Mouse (Mus musculus): ENCODE measurements around the gene Enox1. TPM values are rescaled to one million over a fixed set of nuclear protein-coding genes. Genes with fewer than 3 reads are reported as not detected.

The Enox1 gene
- polyA plus RNA-seq, 1 experiment from 2014 or later, result 40.3 TPM

GRCm38 (mm10) chr14:77280454-77280853, 123.9 kb downstream of the Enox1 start:
- 91% methylated on average over 2 of the region's 2 CpGs for WGBS
- no peak overlapping the region for H3K9ac ChIP-seq
- no peak for ATAC-seq
- no peaks in the 10 kb centered on the region for H3K9me3 ChIP-seq (replicated peaks)
- H3K27ac ChIP-seq, result no peak overlapping the region
- H3K4me3 ChIP-seq, result no peak overlapping the region
- no peaks in the 10 kb centered on the region for H3K27me3 ChIP-seq
- peaks cover 3% of the 10 kb centered on the region; the same call in 1 of the 2 replicates for H3K4me1 ChIP-seq
- H3K4me2 ChIP-seq, result no peak overlapping the region
- no peaks in the 10 kb centered on the region for H3K36me3 ChIP-seq (ENCODE audit: poor library complexity, severe bottlenecking)

- Histone ChIP-seq H3K4me1 (peaks cover 4% of the 10 kb centered on the region), H3K9ac (no peak overlapping the region), H3K27ac (no peak overlapping the region), H3K4me2 (no peak overlapping the region), H3K4me3 (no peak overlapping the region), H3K9me3 (replicated peaks) (no peaks in the 10 kb centered on the region), H3K36me3 (ENCODE audit: poor library complexity, severe bottlenecking) (no peaks in the 10 kb centered on the region), H3K27me3 (no peaks in the 10 kb centered on the region)
- WGBS, result 84% methylated on average over 7 of the region's 7 CpGs
- ATAC-seq, result no peak
Measured at GRCm38 (mm10) chr14:77280893-77281292, 124.3 kb downstream of the Enox1 start.

GRCm38 (mm10) chr14:77283939-77284338, 127.4 kb downstream of the Enox1 start:
- Histone ChIP-seq H3K9ac (no peak overlapping the region), H3K27ac (no peak overlapping the region), H3K4me1 (peaks cover 6% of the 10 kb centered on the region), H3K36me3 (ENCODE audit: poor library complexity, severe bottlenecking) (no peaks in the 10 kb centered on the region), H3K4me3 (no peak overlapping the region), H3K27me3 (no peaks in the 10 kb centered on the region), H3K9me3 (replicated peaks) (no peaks in the 10 kb centered on the region), H3K4me2 (no peak overlapping the region)
- 65% methylated on average over 4 of the region's 4 CpGs for WGBS
- ATAC-seq, result no peak

- H3K27ac ChIP-seq, result no peak overlapping the region
- ATAC-seq, result peak; percentile 67; the same call in 1 of the 2 replicates
- 38% methylated on average over 3 of the region's 3 CpGs for WGBS
Measured at GRCm38 (mm10) chr14:77285453-77285852, 128.9 kb downstream of the Enox1 start.

GRCm38 (mm10) chr14:77291756-77292155, 135.2 kb downstream of the Enox1 start:
- 89% methylated on average over 5 of the region's 5 CpGs for WGBS
- no peak for ATAC-seq
- Histone ChIP-seq H3K4me2 (no peak overlapping the region), H3K9me3 (replicated peaks) (no peaks in the 10 kb centered on the region), H3K4me3 (no peak overlapping the region), H3K27me3 (no peaks in the 10 kb centered on the region), H3K36me3 (ENCODE audit: poor library complexity, severe bottlenecking) (no peaks in the 10 kb centered on the region), H3K9ac (no peak overlapping the region), H3K4me1 (no peaks in the 10 kb centered on the region), H3K27ac (no peak overlapping the region)

More at GRCm38 (mm10) chr14:77285453-77285852, 128.9 kb downstream of the Enox1 start:
- peaks cover 6% of the 10 kb centered on the region; the same call in 1 of the 2 replicates for H3K4me1 ChIP-seq
- no peak overlapping the region for H3K9ac ChIP-seq
- H3K4me3 ChIP-seq, result no peak overlapping the region
- H3K27me3 ChIP-seq, result no peaks in the 10 kb centered on the region
- H3K36me3 ChIP-seq (ENCODE audit: poor library complexity, severe bottlenecking), result no peaks in the 10 kb centered on the region
- no peak overlapping the region for H3K4me2 ChIP-seq
- H3K9me3 ChIP-seq (replicated peaks), result no peaks in the 10 kb centered on the region

GRCm38 (mm10) chr14:77297039-77297438, 140.5 kb downstream of the Enox1 start:
- Histone ChIP-seq H3K27ac (no peak overlapping the region), H3K4me2 (no peak overlapping the region), H3K9me3 (replicated peaks) (no peaks in the 10 kb centered on the region), H3K36me3 (ENCODE audit: poor library complexity, severe bottlenecking) (no peaks in the 10 kb centered on the region), H3K9ac (no peak overlapping the region), H3K27me3 (no peaks in the 10 kb centered on the region), H3K4me3 (no peak overlapping the region), H3K4me1 (no peaks in the 10 kb centered on the region)
- no peak for ATAC-seq
- WGBS, result 54% methylated on average over 4 of the region's 4 CpGs

- Histone ChIP-seq H3K27me3 (no peaks in the 10 kb centered on the region), H3K27ac (no peak overlapping the region), H3K9me3 (replicated peaks) (no peaks in the 10 kb centered on the region), H3K36me3 (ENCODE audit: poor library complexity, severe bottlenecking) (no peaks in the 10 kb centered on the region), H3K4me1 (no peaks in the 10 kb centered on the region), H3K4me3 (no peak overlapping the region), H3K9ac (no peak overlapping the region), H3K4me2 (no peak overlapping the region)
- WGBS, result 95% methylated on average over 3 of the region's 3 CpGs
- no peak for ATAC-seq
Measured at GRCm38 (mm10) chr14:77298327-77298726, 141.8 kb downstream of the Enox1 start.

- H3K4me3 ChIP-seq, result no peak overlapping the region
- no peak overlapping the region for H3K4me2 ChIP-seq
- peaks cover 12% of the 10 kb centered on the region for H3K4me1 ChIP-seq
- no peaks in the 10 kb centered on the region for H3K27me3 ChIP-seq
- no peaks in the 10 kb centered on the region for H3K36me3 ChIP-seq (ENCODE audit: poor library complexity, severe bottlenecking)
- no peak overlapping the region for H3K9ac ChIP-seq
- ATAC-seq, result no peak
- H3K27ac ChIP-seq, result no peak overlapping the region
- no peaks in the 10 kb centered on the region for H3K9me3 ChIP-seq (replicated peaks)
- WGBS, result 65% methylated on average over 3 of the region's 3 CpGs
Measured at GRCm38 (mm10) chr14:77309571-77309970, 153.0 kb downstream of the Enox1 start.

GRCm38 (mm10) chr14:77311456-77311855, 154.9 kb downstream of the Enox1 start:
- WGBS, result 83% methylated on average over 6 of the region's 6 CpGs
- H3K36me3 ChIP-seq (ENCODE audit: poor library complexity, severe bottlenecking), result no peaks in the 10 kb centered on the region
- H3K4me3 ChIP-seq, result no peak overlapping the region
- ATAC-seq, result no peak
- H3K27me3 ChIP-seq, result no peaks in the 10 kb centered on the region
- H3K27ac ChIP-seq, result no peak overlapping the region
- H3K4me1 ChIP-seq, result peaks cover 12% of the 10 kb centered on the region
- no peaks in the 10 kb centered on the region for H3K9me3 ChIP-seq (replicated peaks)
- H3K9ac ChIP-seq, result no peak overlapping the region
- no peak overlapping the region for H3K4me2 ChIP-seq

- Histone ChIP-seq H3K4me3 (no peak overlapping the region), H3K27me3 (no peaks in the 10 kb centered on the region), H3K4me1 (no peaks in the 10 kb centered on the region), H3K9me3 (replicated peaks) (no peaks in the 10 kb centered on the region), H3K9ac (no peak overlapping the region), H3K36me3 (ENCODE audit: poor library complexity, severe bottlenecking) (no peaks in the 10 kb centered on the region), H3K4me2 (no peak overlapping the region), H3K27ac (no peak overlapping the region)
- WGBS, result 94% methylated on average over 7 of the region's 7 CpGs
- no peak for ATAC-seq
Measured at GRCm38 (mm10) chr14:77319396-77319795, 162.8 kb downstream of the Enox1 start.

GRCm38 (mm10) chr14:77324348-77324747, 167.8 kb downstream of the Enox1 start:
- Histone ChIP-seq H3K4me2 (no peak overlapping the region), H3K4me3 (no peak overlapping the region), H3K27ac (no peak overlapping the region), H3K36me3 (ENCODE audit: poor library complexity, severe bottlenecking) (no peaks in the 10 kb centered on the region), H3K27me3 (no peaks in the 10 kb centered on the region), H3K9me3 (replicated peaks) (no peaks in the 10 kb centered on the region), H3K4me1 (no peaks in the 10 kb centered on the region), H3K9ac (no peak overlapping the region)
- WGBS, result 92% methylated on average over 2 of the region's 2 CpGs
- no peak for ATAC-seq

GRCm38 (mm10) chr14:77327693-77328092, 171.1 kb downstream of the Enox1 start:
- Histone ChIP-seq H3K9me3 (replicated peaks) (no peaks in the 10 kb centered on the region), H3K27me3 (no peaks in the 10 kb centered on the region), H3K4me1 (no peaks in the 10 kb centered on the region), H3K4me2 (no peak overlapping the region), H3K9ac (no peak overlapping the region), H3K27ac (no peak overlapping the region), H3K4me3 (no peak overlapping the region), H3K36me3 (ENCODE audit: poor library complexity, severe bottlenecking) (no peaks in the 10 kb centered on the region)
- WGBS, result 76% methylated on average over 3 of the region's 3 CpGs
- ATAC-seq, result no peak

GRCm38 (mm10) chr14:77329791-77330190, 173.2 kb downstream of the Enox1 start:
- Histone ChIP-seq H3K9ac (no peak overlapping the region), H3K27ac (no peak overlapping the region), H3K27me3 (no peaks in the 10 kb centered on the region), H3K9me3 (replicated peaks) (no peaks in the 10 kb centered on the region), H3K4me3 (no peak overlapping the region), H3K4me2 (no peak overlapping the region), H3K4me1 (no peaks in the 10 kb centered on the region), H3K36me3 (ENCODE audit: poor library complexity, severe bottlenecking) (no peaks in the 10 kb centered on the region)
- no peak for ATAC-seq

All from forebrain, embryonic 13.5 days (tissue).